Mouse (Mus musculus) midbrain, embryonic 12.5 days (tissue): ENCODE data around the gene Izumo1. TPM values are rescaled to one million over a fixed set of nuclear protein-coding genes. Genes with fewer than 3 reads are reported as not detected.

Experiments used
- ATAC-seq: fragments of 200-750 bp; cut with Nextera tagmentation; 2 replicates; pipeline ENCODE4 v1.8.0; 2017; ENCODE audit warnings: low read depth, moderate TSS enrichment, moderate library complexity; ENCODE audit not compliant: low FRiP score
- H3K27ac ChIP-seq: fragments of 300-500 bp; sonication (generic); replicated peaks from 2 replicates; pipeline ENCODE4 v1.5.1; 2016; ENCODE audit warnings: mild to moderate bottlenecking
- H3K27me3 ChIP-seq: fragments of 300-500 bp; sonication (generic); 2 replicates; pipeline ENCODE4 v1.6.1; 2016; ENCODE audit warnings: mild to moderate bottlenecking
- H3K36me3 ChIP-seq: fragments of 300-500 bp; sonication (generic); 2 replicates; pipeline ENCODE4 v1.6.1; 2016
- H3K4me1 ChIP-seq: fragments of 300-500 bp; sonication (generic); 2 replicates; pipeline ENCODE4 v1.6.1; 2016
- H3K4me2 ChIP-seq: fragments of 300-500 bp; sonication (generic); replicated peaks from 2 replicates; pipeline ENCODE4 v1.6.1; 2016; ENCODE audit warnings: mild to moderate bottlenecking, moderate library complexity
- H3K4me3 ChIP-seq: fragments of 300-500 bp; sonication (generic); 2 replicates; pipeline ENCODE4 v1.5.1; 2016; ENCODE audit warnings: mild to moderate bottlenecking
- H3K9ac ChIP-seq: fragments of 300-500 bp; sonication (generic); replicated peaks from 2 replicates; pipeline ENCODE4 v1.6.1; 2016; ENCODE audit warnings: mild to moderate bottlenecking, moderate library complexity
- H3K9me3 ChIP-seq: fragments of 300-500 bp; sonication (generic); 2 replicates; pipeline ENCODE4 v1.6.1; 2016; ENCODE audit warnings: mild to moderate bottlenecking
- WGBS: fragments of 180-500 bp; shearing (Covaris S2); methylation state at CpG from one replicate; pipeline ENCODE4 v1.1.7; 2016; 5-methylcytosine and 5-hydroxymethylcytosine counted together
- polyA plus RNA-seq: library from polyadenylated mRNA; unstranded; fragments of >200 nt; fragmentation: Nextera tagmentation; extraction: Ambion mirVana; gene quantifications from 2 replicates; pipeline ENCODE4 v1.2.1, GENCODE M21; 2016

Izumo1 gene
- 0.18 and 0.31 TPM in 2 replicates for polyA plus RNA-seq

DNA sequence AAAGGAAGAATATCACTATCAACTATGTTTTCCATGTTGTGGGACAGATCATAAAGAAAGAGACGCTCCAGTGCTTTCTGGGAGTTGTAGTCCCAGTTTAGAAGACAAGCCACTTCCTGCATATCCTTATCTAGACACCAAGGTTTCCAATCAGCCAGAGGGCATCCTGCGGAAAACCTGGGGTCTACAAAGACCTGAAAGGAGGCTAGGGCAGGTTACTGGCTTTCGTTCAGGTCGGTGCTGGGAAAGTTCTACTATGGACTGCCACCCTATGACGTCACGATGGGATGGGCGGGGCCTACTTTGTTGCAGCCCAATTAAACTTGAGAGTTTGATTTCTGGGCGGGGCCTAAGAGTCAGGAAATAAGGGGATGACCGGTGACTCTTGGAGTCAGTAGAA lies at the start of gene Izumo1:
Gene Izumo1 (plus strand): TSS at position 369 of the 400 bp plus-strand sequence.
- Histone ChIP-seq H3K9ac (no peak within 1 kb of the TSS), H3K9me3 (no peaks in the 10 kb centered on the region), H3K4me3 (no peak within 1 kb of the TSS), H3K4me2 (no peak within 1 kb of the TSS), H3K27ac (no peak within 1 kb of the TSS), H3K27me3 (peaks cover 34% of the 10 kb centered on the region), H3K36me3 (no peaks in the 10 kb centered on the region), H3K4me1 (no peaks in the 10 kb centered on the region)
- WGBS = 37% methylated on average over 9 of the region's 9 CpGs
- no peak for ATAC-seq

DNA sequence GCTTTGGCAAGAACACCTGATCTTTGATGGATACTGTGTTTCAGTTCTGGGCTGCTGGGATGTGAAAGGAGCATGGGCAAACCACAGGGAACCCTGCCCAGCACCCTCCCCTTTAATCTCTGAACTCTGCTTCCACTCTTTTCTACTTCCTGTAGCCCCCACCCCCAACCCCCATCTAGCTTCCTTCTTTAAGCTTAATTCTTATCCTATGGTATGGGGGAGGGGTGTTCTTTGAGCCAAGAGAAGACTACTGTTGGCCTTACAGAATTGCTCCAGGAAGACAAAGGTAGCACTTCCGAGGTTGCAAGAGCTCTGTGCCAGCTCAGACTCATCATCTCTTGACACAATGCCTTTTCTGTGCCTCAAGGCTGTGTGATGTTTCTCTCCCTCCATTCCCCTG lies 49.6 kb upstream of the Izumo1 start:
- no peaks in the 10 kb centered on the region for H3K27me3 ChIP-seq
- H3K36me3 ChIP-seq = peaks cover 7% of the 10 kb centered on the region
- peaks cover 33% of the 10 kb centered on the region for H3K4me1 ChIP-seq
- no peak overlapping the region for H3K4me3 ChIP-seq
- H3K4me2 ChIP-seq = 0 out of 2 replicates have a peak overlapping the region, but pooled peaks have one; percentile 80
- WGBS = 71% methylated on average over 1 of the region's 1 CpGs
- H3K27ac ChIP-seq = no peak overlapping the region
- H3K9ac ChIP-seq = no peak overlapping the region
- no peaks in the 10 kb centered on the region for H3K9me3 ChIP-seq
- ATAC-seq = no peak

DNA sequence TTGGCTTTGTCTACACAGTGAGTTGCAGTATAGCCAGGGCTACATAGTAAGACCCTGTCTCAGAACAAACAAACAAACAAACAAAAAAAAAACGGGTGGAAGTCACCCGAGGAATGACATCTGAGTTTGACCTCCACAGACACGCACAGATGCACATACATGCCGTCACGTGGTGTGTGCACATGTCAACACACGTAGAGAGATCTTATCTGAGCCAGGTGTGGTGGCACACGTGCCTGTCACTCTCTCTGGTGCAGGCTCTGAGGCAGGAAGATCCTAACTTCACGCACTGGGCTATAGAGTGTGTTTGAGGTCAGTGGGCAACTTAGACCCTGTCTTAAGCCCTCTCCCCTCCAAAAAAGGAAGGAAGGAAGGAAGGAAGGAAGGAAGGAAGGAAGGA lies 47.7 kb upstream of the Izumo1 start:
- ATAC-seq = no peak
- no peak overlapping the region for H3K27ac ChIP-seq
- H3K4me3 ChIP-seq = no peak overlapping the region
- no peaks in the 10 kb centered on the region for H3K9me3 ChIP-seq
- H3K4me1 ChIP-seq = peaks cover 17% of the 10 kb centered on the region
- 86% methylated on average over 8 of the region's 8 CpGs for WGBS
- H3K36me3 ChIP-seq = peaks cover 16% of the 10 kb centered on the region
- H3K4me2 ChIP-seq = no peak overlapping the region
- H3K9ac ChIP-seq = no peak overlapping the region
- H3K27me3 ChIP-seq = no peaks in the 10 kb centered on the region

DNA sequence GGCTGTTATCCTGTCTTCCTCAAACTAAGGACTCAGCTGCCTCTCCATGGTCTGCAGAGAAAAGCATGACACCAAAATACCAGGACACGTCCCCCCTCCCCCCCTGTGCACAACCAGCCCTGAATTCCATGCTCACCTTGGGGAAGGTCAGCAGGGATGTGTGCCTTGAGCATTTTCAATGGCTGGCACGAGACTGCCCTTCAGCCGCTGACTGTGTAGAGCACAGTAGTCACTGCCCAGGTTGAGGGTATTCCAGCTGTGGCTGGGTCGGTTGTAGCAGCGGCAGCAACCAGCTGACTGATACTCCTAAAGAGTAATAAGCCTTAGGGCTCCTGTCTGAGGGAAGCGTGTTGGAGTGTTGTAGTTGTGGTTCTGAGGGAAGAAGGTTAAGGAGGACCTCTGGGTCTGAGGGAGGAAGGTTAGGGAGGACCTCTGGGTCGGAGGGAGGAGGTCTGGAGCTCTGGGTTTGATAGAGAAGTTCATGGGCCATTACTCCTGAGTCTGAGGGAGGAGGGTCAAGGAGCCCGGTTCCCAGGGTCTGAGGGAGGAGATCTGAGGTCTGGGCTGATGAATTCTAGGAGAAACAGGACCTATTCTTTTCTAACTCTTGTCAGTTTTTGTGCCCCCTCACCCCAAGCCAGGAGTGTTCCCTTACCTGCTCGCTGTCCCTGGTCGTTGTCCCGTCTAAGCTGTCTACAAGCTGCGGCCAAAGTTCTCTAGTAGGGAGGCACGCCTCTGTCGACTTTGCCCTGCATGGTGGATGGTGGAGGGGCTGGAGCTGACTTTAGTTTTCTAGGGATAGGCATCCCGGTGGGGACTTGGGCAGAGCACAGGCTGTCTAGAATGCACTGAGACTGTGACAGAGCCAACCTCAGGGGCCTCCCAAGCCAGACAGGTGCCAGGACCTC lies 46.9 kb upstream of the Izumo1 start:
- Histone ChIP-seq H3K9me3 (no peaks in the 10 kb centered on the region), H3K4me2 (no peak overlapping the region), H3K4me3 (no peak overlapping the region), H3K27me3 (no peaks in the 10 kb centered on the region), H3K9ac (no peak overlapping the region), H3K27ac (no peak overlapping the region), H3K36me3 (peaks cover 17% of the 10 kb centered on the region), H3K4me1 (peaks cover 17% of the 10 kb centered on the region)
- WGBS = 88% methylated on average over 15 of the region's 15 CpGs
- ATAC-seq = no peak

DNA sequence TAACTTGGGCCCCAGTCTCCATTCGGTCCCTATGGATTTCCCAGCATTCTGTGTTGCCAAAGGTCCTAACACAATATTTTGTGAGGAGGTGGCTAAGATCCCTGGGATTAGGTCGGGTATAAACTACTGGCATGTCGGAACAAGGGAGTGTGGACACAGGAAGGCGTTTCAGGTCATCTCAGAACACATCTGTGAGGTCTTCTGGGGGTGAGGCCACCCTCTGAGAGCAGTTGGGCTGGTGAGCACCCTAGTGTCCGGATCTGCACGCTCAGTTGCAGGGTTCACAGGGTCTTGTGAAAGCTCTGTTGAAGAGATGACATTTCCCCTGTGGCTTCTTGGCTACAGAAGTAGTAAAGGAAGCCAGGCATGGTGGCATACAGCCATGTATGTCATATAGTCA lies 35.7 kb upstream of the Izumo1 start:
- no peak for ATAC-seq
- H3K4me3 ChIP-seq = no peak overlapping the region

DNA sequence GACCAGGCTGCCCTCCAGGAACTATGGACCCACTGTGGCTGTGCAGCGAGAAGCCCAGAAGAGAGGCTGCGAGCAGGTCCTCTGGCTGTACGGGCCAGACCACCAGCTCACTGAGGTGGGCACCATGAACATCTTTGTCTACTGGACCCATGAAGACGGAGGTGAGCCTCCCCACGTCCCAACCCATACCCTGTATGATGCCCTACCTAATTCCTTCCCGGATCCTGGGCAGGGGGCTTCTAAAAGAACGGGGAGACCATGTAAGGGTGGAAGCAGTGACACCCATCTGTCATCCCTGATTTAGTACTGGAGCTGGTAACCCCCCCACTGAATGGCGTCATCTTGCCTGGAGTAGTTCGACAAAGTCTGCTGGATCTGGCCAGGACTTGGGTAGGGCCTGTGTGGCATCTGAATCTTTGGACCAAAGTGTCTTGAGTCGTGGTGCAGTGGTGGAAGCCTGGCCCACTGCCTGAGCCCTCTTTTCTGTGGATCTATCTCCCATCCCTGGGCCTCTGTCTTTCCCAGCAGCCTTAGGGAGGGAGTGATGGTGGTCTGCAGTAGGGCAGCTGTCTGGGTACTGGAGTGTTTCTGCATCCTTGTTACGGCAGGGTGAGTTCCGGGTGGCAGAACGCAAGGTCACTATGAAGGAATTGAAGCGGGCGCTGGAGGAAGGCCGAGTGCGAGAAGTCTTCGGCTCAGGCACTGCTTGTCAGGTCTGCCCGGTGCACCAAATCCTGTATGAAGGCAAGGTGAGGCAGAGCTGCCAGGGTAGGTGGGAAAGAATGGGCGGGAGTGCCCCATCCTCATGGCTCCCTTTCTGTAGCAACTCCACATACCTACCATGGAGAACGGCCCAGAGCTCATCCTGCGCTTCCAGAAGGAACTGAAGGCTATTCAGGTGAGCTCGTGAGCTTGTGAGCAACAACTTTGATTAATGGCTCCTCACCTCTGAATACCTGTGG lies 33.7 kb upstream of the Izumo1 start:
- 0 out of 2 replicates have a peak, but pooled peaks cover 3% of the 10 kb centered on the region for H3K4me1 ChIP-seq
- WGBS = 93% methylated on average over 23 of the region's 23 CpGs
- H3K27me3 ChIP-seq = no peaks in the 10 kb centered on the region
- H3K9ac ChIP-seq = no peak overlapping the region
- H3K4me3 ChIP-seq = no peak overlapping the region
- H3K4me2 ChIP-seq = peak overlapping the region; percentile 5; the same call in 1 of the 2 replicates
- H3K9me3 ChIP-seq = no peaks in the 10 kb centered on the region
- H3K27ac ChIP-seq = no peak overlapping the region
- H3K36me3 ChIP-seq = peaks cover 18% of the 10 kb centered on the region
- ATAC-seq = no peak

More for the DNA sequence above, 35.7 kb upstream of the Izumo1 start:
- H3K9me3 ChIP-seq = no peaks in the 10 kb centered on the region
- WGBS = 88% methylated on average over 6 of the region's 6 CpGs
- no peak overlapping the region for H3K27ac ChIP-seq
- H3K9ac ChIP-seq = no peak overlapping the region
- no peak overlapping the region for H3K4me2 ChIP-seq
- 0 out of 2 replicates have a peak, but pooled peaks cover 3% of the 10 kb centered on the region for H3K4me1 ChIP-seq
- H3K36me3 ChIP-seq = peaks cover 18% of the 10 kb centered on the region
- no peaks in the 10 kb centered on the region for H3K27me3 ChIP-seq

DNA sequence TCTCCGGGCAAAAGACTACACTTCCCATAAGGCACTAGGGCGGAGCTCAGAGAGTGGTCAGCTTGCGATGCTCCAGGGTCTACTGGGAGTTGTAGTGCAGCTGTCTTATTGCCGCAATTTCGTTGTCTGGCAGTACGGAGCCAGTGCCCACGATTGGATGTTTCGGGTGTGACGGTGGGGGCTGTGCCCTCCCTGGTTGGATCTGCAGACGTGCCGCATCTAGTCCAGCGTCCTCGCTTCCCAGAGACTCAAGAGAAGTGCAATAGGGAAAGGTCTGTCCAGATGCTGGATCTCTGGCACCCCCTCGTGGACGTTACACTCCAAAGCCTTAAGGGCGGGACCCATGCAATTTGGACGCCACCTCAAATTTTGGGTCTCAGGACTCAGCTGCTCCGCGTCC lies 32.4 kb upstream of the Izumo1 start:
- H3K4me2 ChIP-seq = peak overlapping the region; percentile 54
- WGBS = 5% methylated on average over 19 of the region's 19 CpGs
- ATAC-seq = peak; percentile 97
- peaks cover 18% of the 10 kb centered on the region for H3K36me3 ChIP-seq
- H3K4me1 ChIP-seq = 0 out of 2 replicates have a peak, but pooled peaks cover 3% of the 10 kb centered on the region
- 0 out of 2 replicates have a peak overlapping the region, but pooled peaks have one; percentile 24 for H3K9ac ChIP-seq
- no peaks in the 10 kb centered on the region for H3K9me3 ChIP-seq
- peak overlapping the region; percentile 35 for H3K4me3 ChIP-seq
- H3K27me3 ChIP-seq = no peaks in the 10 kb centered on the region
- peak overlapping the region; percentile 63; the same call in 1 of the 2 replicates for H3K27ac ChIP-seq

DNA sequence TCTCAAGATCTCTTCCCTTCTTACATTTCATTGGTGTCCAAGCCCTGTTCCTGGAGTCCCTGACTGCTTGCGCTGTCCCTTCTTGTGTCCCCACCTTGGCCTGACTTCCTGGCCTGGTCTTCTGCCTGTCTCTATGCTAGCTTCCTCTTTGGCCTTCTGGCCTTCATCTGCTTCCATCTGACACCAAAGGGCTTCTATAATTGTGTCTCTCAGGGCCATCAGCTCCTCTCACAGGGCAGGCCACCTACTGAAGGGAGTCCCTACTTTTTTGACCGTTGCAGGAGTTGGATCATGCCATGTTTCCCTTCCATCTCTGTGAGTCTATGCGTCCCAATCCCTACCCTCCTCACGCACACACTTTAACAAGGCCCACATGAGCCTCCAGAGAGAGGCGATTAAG lies 31.7 kb upstream of the Izumo1 start:
- no peak overlapping the region for H3K27ac ChIP-seq
- H3K9ac ChIP-seq = 0 out of 2 replicates have a peak overlapping the region, but pooled peaks have one; percentile 24
- no peak overlapping the region for H3K4me3 ChIP-seq
- no peak for ATAC-seq
- no peaks in the 10 kb centered on the region for H3K9me3 ChIP-seq
- 96% methylated on average over 5 of the region's 5 CpGs for WGBS
- H3K36me3 ChIP-seq = peaks cover 15% of the 10 kb centered on the region
- 0 out of 2 replicates have a peak, but pooled peaks cover 3% of the 10 kb centered on the region for H3K4me1 ChIP-seq
- no peak overlapping the region for H3K4me2 ChIP-seq
- H3K27me3 ChIP-seq = no peaks in the 10 kb centered on the region

DNA sequence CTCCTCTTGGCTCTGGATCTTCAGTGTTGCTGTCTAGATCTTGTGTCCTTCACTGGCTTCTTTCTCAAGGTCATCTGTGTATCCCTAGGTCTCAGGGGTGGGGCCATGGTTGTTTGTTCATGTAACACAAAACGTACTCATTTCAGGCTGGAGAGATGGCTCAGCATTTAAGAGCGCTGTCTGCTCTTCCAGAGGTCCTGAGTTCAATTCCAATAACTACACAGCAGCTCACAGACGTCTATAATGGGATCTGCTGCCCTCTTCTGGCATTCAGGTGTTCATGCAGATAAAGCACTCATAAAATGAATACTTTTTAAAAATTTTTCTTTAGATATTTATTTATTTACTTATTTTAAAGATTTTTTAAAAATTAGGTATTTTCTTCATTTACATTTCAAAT lies 30.7 kb upstream of the Izumo1 start:
- no peak overlapping the region for H3K4me3 ChIP-seq
- no peak for ATAC-seq
- no peaks in the 10 kb centered on the region for H3K9me3 ChIP-seq
- no peak overlapping the region for H3K9ac ChIP-seq
- H3K27ac ChIP-seq = no peak overlapping the region
- H3K36me3 ChIP-seq = peaks cover 5% of the 10 kb centered on the region
- 0 out of 2 replicates have a peak, but pooled peaks cover 3% of the 10 kb centered on the region for H3K4me1 ChIP-seq
- no peak overlapping the region for H3K4me2 ChIP-seq
- H3K27me3 ChIP-seq = no peaks in the 10 kb centered on the region
- WGBS = 72% methylated on average over 3 of the region's 3 CpGs

DNA sequence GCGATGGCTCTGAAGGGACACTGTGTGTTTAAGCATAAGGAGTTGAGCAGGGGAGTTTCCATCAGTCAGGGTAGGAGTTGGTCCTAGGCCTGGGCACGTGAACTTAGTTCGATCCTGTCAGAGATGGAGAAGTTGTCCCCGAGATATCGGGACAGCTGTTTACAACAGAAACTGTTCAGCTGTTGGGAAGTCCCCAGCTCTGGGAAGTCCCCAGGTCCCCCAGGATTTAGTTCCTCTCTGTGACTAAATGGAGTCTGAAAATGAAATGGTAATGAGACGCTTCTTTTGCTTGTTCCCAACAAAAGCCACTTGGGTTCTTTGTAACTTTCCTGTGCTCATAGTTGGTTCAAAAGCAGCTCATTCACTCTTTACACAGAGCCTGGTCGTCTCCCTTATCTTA lies 29.7 kb upstream of the Izumo1 start:
- H3K4me3 ChIP-seq = no peak overlapping the region
- no peaks in the 10 kb centered on the region for H3K27me3 ChIP-seq
- no peak for ATAC-seq
- H3K9ac ChIP-seq = no peak overlapping the region
- no peak overlapping the region for H3K4me2 ChIP-seq
- 80% methylated on average over 7 of the region's 7 CpGs for whole genome bisulfite sequencing
- no peaks in the 10 kb centered on the region for H3K9me3 ChIP-seq
- no peaks in the 10 kb centered on the region; the same call in 1 of the 2 replicates for H3K36me3 ChIP-seq
- no peak overlapping the region for H3K27ac ChIP-seq
- 0 out of 2 replicates have a peak, but pooled peaks cover 3% of the 10 kb centered on the region for H3K4me1 ChIP-seq

DNA sequence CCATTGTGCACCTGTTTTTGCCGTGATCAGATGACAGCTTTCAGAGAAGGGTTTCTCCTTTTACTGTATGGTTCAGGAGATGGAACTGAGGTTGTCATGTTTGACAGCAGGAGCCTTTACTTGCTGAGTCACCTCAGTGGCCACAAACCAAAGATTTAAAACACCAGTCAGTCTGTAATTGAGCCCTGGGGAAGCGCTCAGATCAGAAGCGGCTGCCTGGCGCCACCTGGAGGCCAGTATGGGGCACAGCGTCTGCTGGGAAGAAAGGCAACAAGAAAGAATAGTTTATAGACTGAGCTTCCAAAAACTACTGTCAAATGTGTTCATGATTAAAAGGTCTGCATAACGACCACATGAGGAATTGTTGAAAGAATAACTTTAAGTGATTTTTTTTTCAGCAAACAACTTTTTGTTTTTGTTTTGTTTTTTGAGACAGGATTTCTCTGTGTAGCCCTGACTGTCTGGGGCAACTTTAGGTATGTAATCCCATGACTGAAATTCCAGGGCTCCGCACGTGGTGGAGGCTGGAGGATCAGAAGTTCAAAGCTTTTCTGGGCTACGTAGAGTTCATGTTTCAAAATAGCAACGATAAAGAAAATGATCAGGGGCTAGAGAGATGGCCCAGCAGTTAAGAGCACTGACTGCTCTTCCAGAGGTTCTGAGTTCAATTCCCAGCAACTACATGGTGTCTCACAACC lies 28.3 kb upstream of the Izumo1 start:
- H3K4me1 ChIP-seq = 0 out of 2 replicates have a peak, but pooled peaks cover 3% of the 10 kb centered on the region
- H3K27me3 ChIP-seq = no peaks in the 10 kb centered on the region
- no peak overlapping the region for H3K4me2 ChIP-seq
- no peaks in the 10 kb centered on the region for H3K9me3 ChIP-seq
- no peak overlapping the region for H3K27ac ChIP-seq
- no peaks in the 10 kb centered on the region for H3K36me3 ChIP-seq
- no peak for ATAC-seq
- H3K4me3 ChIP-seq = no peak overlapping the region
- WGBS = 29% methylated on average over 10 of the region's 10 CpGs
- no peak overlapping the region for H3K9ac ChIP-seq
